Mouse (Mus musculus) intestine, embryonic 15.5 days (tissue): ENCODE data around the gene Tex46. TPM values are rescaled to one million over a fixed set of nuclear protein-coding genes. Genes with fewer than 3 reads are reported as not detected.

Source experiments
- ATAC-seq: fragments of 200-750 bp; cut with Nextera tagmentation; 2 replicates; pipeline ENCODE4 v1.8.0; 2017; ENCODE audit warnings: moderate TSS enrichment, moderate library complexity
- H3K27ac ChIP-seq: fragments of 300-500 bp; sonication (generic); 2 replicates; pipeline ENCODE4 v1.5.1; 2015; ENCODE audit warnings: mild to moderate bottlenecking, inconsistent platforms
- H3K27me3 ChIP-seq: fragments of 300-500 bp; sonication (generic); replicated peaks from 2 replicates; pipeline ENCODE4 v1.6.1; 2015; ENCODE audit warnings: inconsistent platforms
- H3K36me3 ChIP-seq: fragments of 300-500 bp; sonication (generic); 2 replicates; pipeline ENCODE4 v1.6.1; 2015; ENCODE audit warnings: inconsistent platforms
- H3K4me1 ChIP-seq: fragments of 300-500 bp; sonication (generic); replicated peaks from 2 replicates; pipeline ENCODE4 v1.6.1; 2015; ENCODE audit warnings: inconsistent platforms
- H3K4me2 ChIP-seq: fragments of 300-500 bp; sonication (generic); replicated peaks from 2 replicates; pipeline ENCODE4 v1.6.1; 2015; ENCODE audit warnings: mild to moderate bottlenecking, inconsistent platforms
- H3K4me3 ChIP-seq: fragments of 300-500 bp; sonication (generic); replicated peaks from 2 replicates; pipeline ENCODE4 v1.5.1; 2015; ENCODE audit warnings: inconsistent platforms
- H3K9ac ChIP-seq: fragments of 300-500 bp; sonication (generic); 2 replicates; pipeline ENCODE4 v1.6.1; 2015; ENCODE audit warnings: inconsistent platforms
- H3K9me3 ChIP-seq: fragments of 300-500 bp; sonication (generic); 2 replicates; pipeline ENCODE4 v1.6.1; 2016; ENCODE audit warnings: inconsistent platforms
- WGBS: fragments of 180-500 bp; shearing (Covaris S2); methylation state at CpG from one replicate; pipeline ENCODE4 v1.1.7; 2015; 5-methylcytosine and 5-hydroxymethylcytosine counted together
- polyA plus RNA-seq: library from polyadenylated mRNA; unstranded; fragments of >200 nt; fragmentation: Nextera tagmentation; extraction: Ambion mirVana; gene quantifications from 2 replicates; pipeline ENCODE4 v1.2.1, GENCODE M21; 2015

The Tex46 gene
- not detected in 2 replicates for polyA plus RNA-seq

- no peaks in the 10 kb centered on the region for H3K27me3 ChIP-seq
- H3K4me2 ChIP-seq: no peak within 1 kb of the TSS
- no peaks in the 10 kb centered on the region for H3K36me3 ChIP-seq
- no peaks in the 10 kb centered on the region for H3K9me3 ChIP-seq
- ATAC-seq: no peak
- H3K4me1 ChIP-seq: no peaks in the 10 kb centered on the region
- no peak within 1 kb of the TSS for H3K27ac ChIP-seq
- no peak within 1 kb of the TSS for H3K9ac ChIP-seq
- WGBS: 51% methylated on average over 4 of the region's 4 CpGs
- H3K4me3 ChIP-seq: no peak within 1 kb of the TSS
Observed at GRCm38 (mm10) chr4:136610387-136610856, at the start of gene Tex46. Gene Tex46, plus strand, starts transcription at chr4:136610437.

- 90% methylated on average over 6 of the region's 6 CpGs for WGBS
- H3K36me3 ChIP-seq: peaks cover 22% of the 10 kb centered on the region; the same call in 1 of the 2 replicates
Observed at GRCm38 (mm10) chr4:136562755-136563154, 47.5 kb upstream of the Tex46 start.

DNA sequence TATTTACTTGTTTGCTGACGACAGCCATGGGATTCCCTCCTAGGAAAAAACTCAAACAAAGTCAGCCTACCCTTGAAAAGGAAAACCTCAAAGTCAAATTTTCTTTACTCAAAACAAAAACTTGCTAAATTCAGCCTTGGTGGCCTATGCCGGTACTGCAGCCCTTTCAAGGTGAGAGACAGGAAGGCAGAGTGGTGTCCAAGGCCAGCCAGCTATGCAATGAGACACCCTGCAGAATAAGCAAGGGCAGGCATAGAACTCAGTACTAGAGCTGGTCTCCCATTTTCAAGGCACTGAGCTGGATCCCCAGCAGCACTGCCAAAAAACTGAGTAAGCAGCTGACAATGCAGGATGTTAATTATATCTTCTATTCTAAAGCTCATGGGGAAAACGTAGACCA is 41.6 kb upstream of the Tex46 start:
- Histone ChIP-seq H3K4me2 (no peak overlapping the region), H3K9ac (no peak overlapping the region), H3K4me3 (no peak overlapping the region), H3K9me3 (no peaks in the 10 kb centered on the region), H3K4me1 (no peaks in the 10 kb centered on the region), H3K36me3 (peaks cover 15% of the 10 kb centered on the region; the same call in 1 of the 2 replicates), H3K27me3 (no peaks in the 10 kb centered on the region), H3K27ac (no peak overlapping the region)
- WGBS: 82% methylated on average over 3 of the region's 3 CpGs
- ATAC-seq: no peak

More at GRCm38 (mm10) chr4:136562755-136563154, 47.5 kb upstream of the Tex46 start:
- no peak overlapping the region for H3K9ac ChIP-seq
- H3K4me1 ChIP-seq: peaks cover 2% of the 10 kb centered on the region; the same call in 1 of the 2 replicates
- no peak overlapping the region for H3K27ac ChIP-seq
- H3K9me3 ChIP-seq: no peaks in the 10 kb centered on the region
- no peak overlapping the region for H3K4me3 ChIP-seq
- no peaks in the 10 kb centered on the region for H3K27me3 ChIP-seq
- no peak for ATAC-seq
- no peak overlapping the region for H3K4me2 ChIP-seq

DNA sequence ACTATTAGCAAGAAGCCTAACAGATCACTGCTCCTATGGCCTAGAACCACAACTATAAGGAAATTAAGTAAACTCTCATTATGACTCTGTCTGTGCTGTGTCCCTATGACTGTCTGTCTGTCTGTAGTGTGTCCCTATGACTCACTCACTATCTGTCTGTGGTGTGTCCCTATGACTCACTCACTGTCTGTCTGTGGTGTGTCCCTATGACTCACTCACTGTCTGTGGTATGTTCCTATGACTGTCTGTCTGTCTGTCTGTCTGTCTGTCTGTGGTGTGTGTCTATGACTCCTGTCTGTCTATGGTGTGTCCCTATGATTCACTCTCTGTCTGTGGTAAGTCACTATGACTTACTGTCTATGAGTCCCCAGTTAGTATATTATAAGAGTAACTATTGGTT is 40.2 kb upstream of the Tex46 start:
- H3K4me3 ChIP-seq: no peak overlapping the region
- H3K27ac ChIP-seq: no peak overlapping the region
- H3K27me3 ChIP-seq: no peaks in the 10 kb centered on the region
- 0 out of 2 replicates have a peak, but pooled peaks have one; percentile 15 for ATAC-seq
- no peaks in the 10 kb centered on the region for H3K4me1 ChIP-seq
- H3K4me2 ChIP-seq: no peak overlapping the region
- H3K36me3 ChIP-seq: peaks cover 14% of the 10 kb centered on the region; the same call in 1 of the 2 replicates
- H3K9me3 ChIP-seq: no peaks in the 10 kb centered on the region
- H3K9ac ChIP-seq: no peak overlapping the region

- 82% methylated on average over 3 of the region's 3 CpGs for WGBS
- Histone ChIP-seq H3K9ac (no peak overlapping the region), H3K4me3 (no peak overlapping the region), H3K9me3 (no peaks in the 10 kb centered on the region), H3K27ac (no peak overlapping the region), H3K36me3 (no peaks in the 10 kb centered on the region), H3K4me2 (no peak overlapping the region), H3K4me1 (peaks cover 10% of the 10 kb centered on the region; the same call in 1 of the 2 replicates), H3K27me3 (no peaks in the 10 kb centered on the region)
- ATAC-seq: no peak
Observed at GRCm38 (mm10) chr4:136581885-136582284, 28.4 kb upstream of the Tex46 start.

- Histone ChIP-seq H3K4me2 (no peak overlapping the region), H3K9me3 (no peaks in the 10 kb centered on the region), H3K4me1 (peaks cover 13% of the 10 kb centered on the region; the same call in 1 of the 2 replicates), H3K4me3 (no peak overlapping the region), H3K27me3 (no peaks in the 10 kb centered on the region), H3K27ac (no peak overlapping the region), H3K9ac (no peak overlapping the region), H3K36me3 (no peaks in the 10 kb centered on the region)
- no peak for ATAC-seq
- WGBS: 88% methylated on average over 4 of the region's 4 CpGs
Observed at GRCm38 (mm10) chr4:136587221-136587827, 22.9 kb upstream of the Tex46 start.

- Histone ChIP-seq H3K4me3 (no peak overlapping the region), H3K4me2 (no peak overlapping the region), H3K9me3 (no peaks in the 10 kb centered on the region), H3K9ac (no peak overlapping the region), H3K36me3 (no peaks in the 10 kb centered on the region), H3K27me3 (no peaks in the 10 kb centered on the region), H3K27ac (no peak overlapping the region), H3K4me1 (peaks cover 12% of the 10 kb centered on the region; the same call in 1 of the 2 replicates)
- ATAC-seq: no peak
- WGBS: 85% methylated on average over 4 of the region's 4 CpGs
Observed at GRCm38 (mm10) chr4:136588003-136588402, 22.2 kb upstream of the Tex46 start.

DNA sequence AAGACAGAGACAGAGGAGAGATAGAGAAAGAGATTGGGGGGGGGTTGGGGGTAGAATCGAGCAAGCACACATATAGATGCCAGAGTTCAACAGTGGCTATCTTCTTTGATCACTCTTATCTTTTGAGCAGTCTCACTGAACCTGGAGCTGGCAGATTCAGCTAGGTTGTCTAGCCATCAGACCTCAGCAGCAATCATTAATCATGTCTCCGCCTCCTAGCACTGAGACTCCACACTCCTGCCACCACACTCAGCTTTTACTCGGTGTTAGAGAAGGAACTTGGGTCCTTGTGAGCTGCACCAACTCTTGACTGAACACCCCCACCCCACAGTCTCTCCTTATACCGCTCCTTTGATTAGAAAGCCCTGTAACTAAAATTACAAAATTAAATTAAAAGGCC is 18.1 kb upstream of the Tex46 start:
- Histone ChIP-seq H3K36me3 (no peaks in the 10 kb centered on the region), H3K4me1 (0 out of 2 replicates have a peak, but pooled peaks cover 7% of the 10 kb centered on the region), H3K27me3 (no peaks in the 10 kb centered on the region), H3K4me2 (no peak overlapping the region), H3K9ac (no peak overlapping the region), H3K9me3 (no peaks in the 10 kb centered on the region), H3K27ac (no peak overlapping the region), H3K4me3 (no peak overlapping the region)
- 46% methylated on average over 4 of the region's 4 CpGs for WGBS
- ATAC-seq: peak; percentile 31; the same call in 1 of the 2 replicates

GRCm38 (mm10) chr4:136594006-136594405 is 16.2 kb upstream of the Tex46 start:
- ATAC-seq: no peak
- 88% methylated on average over 2 of the region's 2 CpGs for WGBS
- Histone ChIP-seq H3K9ac (no peak overlapping the region), H3K4me3 (no peak overlapping the region), H3K9me3 (no peaks in the 10 kb centered on the region), H3K4me1 (0 out of 2 replicates have a peak, but pooled peaks cover 7% of the 10 kb centered on the region), H3K4me2 (no peak overlapping the region), H3K36me3 (no peaks in the 10 kb centered on the region), H3K27ac (no peak overlapping the region), H3K27me3 (no peaks in the 10 kb centered on the region)

- WGBS: 88% methylated on average over 6 of the region's 6 CpGs
- Histone ChIP-seq H3K9ac (no peak overlapping the region), H3K9me3 (no peaks in the 10 kb centered on the region), H3K27ac (no peak overlapping the region), H3K4me2 (no peak overlapping the region), H3K27me3 (no peaks in the 10 kb centered on the region), H3K4me1 (0 out of 2 replicates have a peak, but pooled peaks cover 7% of the 10 kb centered on the region), H3K4me3 (no peak overlapping the region), H3K36me3 (no peaks in the 10 kb centered on the region)
- ATAC-seq: no peak
Observed at GRCm38 (mm10) chr4:136595221-136595620, 15.0 kb upstream of the Tex46 start.

DNA sequence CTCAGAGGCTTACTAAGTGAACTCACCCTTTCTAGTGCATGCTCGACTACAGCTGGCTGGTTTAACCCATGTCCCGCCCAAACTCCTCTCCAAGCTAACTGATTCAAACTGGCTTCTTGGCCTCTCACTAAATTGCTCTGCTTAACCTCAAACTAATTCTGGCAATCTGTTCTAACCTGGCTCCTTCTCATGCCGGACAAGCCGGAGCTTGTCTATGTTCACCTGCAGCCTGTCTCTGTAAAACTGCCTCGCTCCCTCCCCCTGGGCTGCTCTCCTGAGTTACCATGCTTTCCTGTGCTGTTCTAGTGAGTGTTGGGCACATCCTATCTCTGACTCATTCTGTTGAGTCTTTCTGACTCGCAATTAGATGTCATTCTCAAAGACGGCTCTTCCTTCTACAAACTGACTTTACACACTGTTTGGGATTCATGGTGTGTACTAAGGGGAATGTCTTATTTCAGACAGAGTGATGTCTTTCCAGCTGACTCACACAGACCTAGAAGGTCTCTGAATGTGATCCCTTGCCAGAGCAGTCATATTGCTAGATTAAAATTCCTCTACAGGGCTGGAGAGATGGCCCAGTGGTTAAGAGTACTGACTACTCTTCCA is 11.9 kb upstream of the Tex46 start:
- ATAC-seq: no peak
- no peak overlapping the region for H3K4me3 ChIP-seq
- H3K27ac ChIP-seq: no peak overlapping the region
- WGBS: 80% methylated on average over 7 of the region's 7 CpGs
- no peak overlapping the region for H3K4me2 ChIP-seq
- H3K9ac ChIP-seq: no peak overlapping the region
- H3K27me3 ChIP-seq: no peaks in the 10 kb centered on the region
- H3K4me1 ChIP-seq: peaks cover 9% of the 10 kb centered on the region; the same call in 1 of the 2 replicates
- no peaks in the 10 kb centered on the region for H3K9me3 ChIP-seq
- H3K36me3 ChIP-seq: no peaks in the 10 kb centered on the region

GRCm38 (mm10) chr4:136599869-136600268 is 10.4 kb upstream of the Tex46 start:
- H3K4me1 ChIP-seq: peaks cover 9% of the 10 kb centered on the region; the same call in 1 of the 2 replicates
- no peak overlapping the region for H3K9ac ChIP-seq
- no peak overlapping the region for H3K4me2 ChIP-seq
- H3K36me3 ChIP-seq: no peaks in the 10 kb centered on the region
- no peak overlapping the region for H3K4me3 ChIP-seq
- 92% methylated on average over 3 of the region's 3 CpGs for WGBS
- no peaks in the 10 kb centered on the region for H3K27me3 ChIP-seq
- ATAC-seq: no peak
- no peak overlapping the region for H3K27ac ChIP-seq
- no peaks in the 10 kb centered on the region for H3K9me3 ChIP-seq
